ENCODE assay signal across 10 mouse cellular contexts in the genomic region with DNA sequence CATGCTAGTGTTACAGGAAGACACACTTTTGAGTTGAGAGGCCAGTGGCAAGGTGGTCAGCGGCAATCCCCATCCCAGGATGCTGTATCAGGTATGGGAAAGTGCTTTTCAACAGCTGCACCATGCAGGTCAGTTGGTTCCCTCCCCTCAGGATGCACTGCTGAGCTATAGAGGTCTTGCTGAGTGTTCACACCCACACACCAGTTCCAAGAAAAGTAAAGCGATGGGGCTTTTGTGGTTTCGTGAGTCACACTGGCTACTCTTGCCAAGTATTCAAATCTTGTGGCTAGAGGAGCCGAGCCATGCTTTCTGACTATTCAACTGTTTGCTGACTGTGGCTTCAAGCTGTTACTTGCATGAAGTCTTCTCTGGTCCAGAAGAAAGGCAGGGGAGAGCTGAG. TPM values are rescaled to one million over a fixed set of nuclear protein-coding genes. Genes with fewer than 3 reads are reported as not detected.
A peak's percentile ranks its signal among the peaks of the same experiment; 100 is the strongest.
DNase-seq lines count a peak whose midpoint lies in the region; ATAC-seq lines count a peak whose summit lies in the region.
"Had no signal": no experiment of that assay in that cellular context is flagged by ENCODE, and none has a peak within 500 bp of the region (broad histone marks: within the 10 kb centered on the region; RNA-seq: fewer than 3 reads in every experiment).

No protein-coding gene starts in this region.

- no peaks in the 10 kb centered on the region for H3K9me3 ChIP-seq in liver, embryonic 11.5 days (ENCODE audit: control insufficient read depth, low read length)
- H3K9me3 ChIP-seq: neural tube, embryonic 13.5 days had no signal

- no peaks in the 10 kb centered on the region for H3K36me3 ChIP-seq in liver, embryonic 11.5 days (ENCODE audit: control insufficient read depth, insufficient read depth, low read length)
- H3K36me3 ChIP-seq: neural tube, embryonic 13.5 days had no signal

- no peak overlapping the region for H3K4me2 ChIP-seq in liver, embryonic 11.5 days
- H3K4me2 ChIP-seq: neural tube, embryonic 13.5 days had no signal

- intact Hi-C loops in gastrocnemius, postnatal 36 days (cut with DNase I): no loop called here

- no peak overlapping the region for H3K27ac ChIP-seq in liver, embryonic 11.5 days (ENCODE audit: low read depth, low read length)
- H3K27ac ChIP-seq: neural tube, embryonic 13.5 days had no signal

- 0 out of 2 replicates have a peak, but pooled peaks have one; percentile 16 for ATAC-seq in neutrophil, adult 5-6 weeks (ENCODE audit: extremely low read depth, insufficient number of reproducible peaks, low FRiP score, poor library complexity, severe bottlenecking)
- no peak for ATAC-seq in liver, embryonic 11.5 days (replicated peaks; ENCODE audit: low FRiP score)

- H3K4me3 ChIP-seq in liver, embryonic 11.5 days (ENCODE audit: low read depth, low read length): no peak overlapping the region
- H3K4me3 ChIP-seq: neural tube, embryonic 13.5 days had no signal

- no peak overlapping the region for H3K9ac ChIP-seq in liver, embryonic 11.5 days (ENCODE audit: low read depth, low read length)
- H3K9ac ChIP-seq: neural tube, embryonic 13.5 days had no signal

- peak; percentile 61 to 72 for DNase-seq in right cerebral cortex, adult 2 months (ENCODE audit: low spot score in 2 of 2)
- no peak for DNase-seq in right cerebral cortex, postnatal 14 days
- DNase-seq in adrenal gland, adult 8-10 months: peak; percentile 44
- DNase-seq in layer of hippocampus, adult 9-11 months: peak; percentile 68
- DNase-seq in gastrocnemius, postnatal 10 days: no peak
- DNase-seq in gastrocnemius, postnatal 36 days: no peak
- DNase-seq in liver, embryonic 11.5 days (ENCODE audit: low spot score): no peak

- H3K27me3 ChIP-seq in liver, embryonic 11.5 days (replicated peaks; ENCODE audit: control insufficient read depth, insufficient read depth, low read length): no peaks in the 10 kb centered on the region
- H3K27me3 ChIP-seq: neural tube, embryonic 13.5 days had no signal

- no peaks in the 10 kb centered on the region for H3K4me1 ChIP-seq in liver, embryonic 11.5 days (replicated peaks; ENCODE audit: control insufficient read depth, insufficient read depth, low read length)
- H3K4me1 ChIP-seq: neural tube, embryonic 13.5 days had no signal

- WGBS in liver, embryonic 11.5 days: 53% methylated on average over 4 of the region's 4 CpGs

RNA-seq across cellular contexts. Expression of gene Gm11214, which starts 5.1 kb away (rescaled TPM):
- not detected for total RNA-seq in adrenal gland, adult 8-10 months (2022)
- not detected in 2 replicates for total RNA-seq in neutrophil, adult 5-6 weeks (2017)
- total RNA-seq in gastrocnemius, postnatal 10 days (2021): not detected
- total RNA-seq in gastrocnemius, postnatal 36 days (2021): not detected
- polyA plus RNA-seq in liver, embryonic 11.5 days (2014; fragmentation: Nextera tagmentation; extraction: Ambion mirVana): not detected in 2 replicates
- polyA plus RNA-seq: large intestine, adult 2 months; neural tube, embryonic 13.5 days had no signal

RNA-seq across cellular contexts. Expression of gene Tex48, which starts 46.0 kb away (rescaled TPM):
- total RNA-seq in adrenal gland, adult 8-10 months (2022): not detected
- not detected in 2 replicates for total RNA-seq in neutrophil, adult 5-6 weeks (2017)
- total RNA-seq in gastrocnemius, postnatal 10 days (2021): not detected
- total RNA-seq in gastrocnemius, postnatal 36 days (2021): not detected
- polyA plus RNA-seq in liver, embryonic 11.5 days (2014; fragmentation: Nextera tagmentation; extraction: Ambion mirVana): not detected in 2 replicates
- polyA plus RNA-seq: large intestine, adult 2 months; neural tube, embryonic 13.5 days had no signal

Comparison
In these comparisons a context has a peak if more than half of its experiments do, and no peak if none do; other contexts are left out.
1. DNase-seq: peak in right cerebral cortex, adult 2 months (2 of 2), adrenal gland, adult 8-10 months (single experiment) and layer of hippocampus, adult 9-11 months (single experiment); none in right cerebral cortex, postnatal 14 days (single experiment), gastrocnemius, postnatal 10 days (single experiment), gastrocnemius, postnatal 36 days (0 of 2) and liver, embryonic 11.5 days (single experiment).